Mouse (Mus musculus) heart, embryonic 10.5 days (tissue): ENCODE data around the gene Ttc9b. TPM values are rescaled to one million over a fixed set of nuclear protein-coding genes. Genes with fewer than 3 reads are reported as not detected.

Experiments used
- DNase-seq: peaks from one replicate; pipeline ENCODE4 v3.0.0-alpha.2; 2017; ENCODE audit warnings: low spot score
- H3K27ac ChIP-seq: fragments of 300-500 bp; sonication (generic); 2 replicates; pipeline ENCODE4 v1.5.1; 2016; ENCODE audit warnings: mild to moderate bottlenecking
- H3K27me3 ChIP-seq: fragments of 300-500 bp; sonication (generic); 2 replicates; pipeline ENCODE4 v1.6.1; 2016; ENCODE audit warnings: mild to moderate bottlenecking; ENCODE audit not compliant: poor library complexity, insufficient read depth, severe bottlenecking
- H3K36me3 ChIP-seq: fragments of 300-500 bp; sonication (generic); 2 replicates; pipeline ENCODE4 v1.6.1; 2016; ENCODE audit warnings: mild to moderate bottlenecking, moderate library complexity
- H3K4me1 ChIP-seq: fragments of 300-500 bp; sonication (generic); 2 replicates; pipeline ENCODE4 v1.6.1; 2016; ENCODE audit warnings: mild to moderate bottlenecking
- H3K4me3 ChIP-seq: fragments of 300-500 bp; sonication (generic); 2 replicates; pipeline ENCODE4 v1.5.1; 2016; ENCODE audit warnings: mild to moderate bottlenecking, moderate library complexity
- H3K9me3 ChIP-seq: fragments of 300-500 bp; sonication (generic); 2 replicates; pipeline ENCODE4 v1.6.1; 2016; ENCODE audit warnings: mild to moderate bottlenecking, moderate library complexity
- WGBS: fragments of 180-500 bp; shearing (Covaris S2); methylation state at CpG from one replicate; pipeline ENCODE4 v1.1.7; 2016; 5-methylcytosine and 5-hydroxymethylcytosine counted together
- polyA plus RNA-seq: library from polyadenylated mRNA; unstranded; fragments of >200 nt; fragmentation: Nextera tagmentation; extraction: Ambion mirVana; gene quantifications from 2 replicates; pipeline ENCODE4 v1.2.1, GENCODE M21; 2016

Gene Ttc9b
- polyA plus RNA-seq, 1 experiment from 2014 or later = not detected

DNA sequence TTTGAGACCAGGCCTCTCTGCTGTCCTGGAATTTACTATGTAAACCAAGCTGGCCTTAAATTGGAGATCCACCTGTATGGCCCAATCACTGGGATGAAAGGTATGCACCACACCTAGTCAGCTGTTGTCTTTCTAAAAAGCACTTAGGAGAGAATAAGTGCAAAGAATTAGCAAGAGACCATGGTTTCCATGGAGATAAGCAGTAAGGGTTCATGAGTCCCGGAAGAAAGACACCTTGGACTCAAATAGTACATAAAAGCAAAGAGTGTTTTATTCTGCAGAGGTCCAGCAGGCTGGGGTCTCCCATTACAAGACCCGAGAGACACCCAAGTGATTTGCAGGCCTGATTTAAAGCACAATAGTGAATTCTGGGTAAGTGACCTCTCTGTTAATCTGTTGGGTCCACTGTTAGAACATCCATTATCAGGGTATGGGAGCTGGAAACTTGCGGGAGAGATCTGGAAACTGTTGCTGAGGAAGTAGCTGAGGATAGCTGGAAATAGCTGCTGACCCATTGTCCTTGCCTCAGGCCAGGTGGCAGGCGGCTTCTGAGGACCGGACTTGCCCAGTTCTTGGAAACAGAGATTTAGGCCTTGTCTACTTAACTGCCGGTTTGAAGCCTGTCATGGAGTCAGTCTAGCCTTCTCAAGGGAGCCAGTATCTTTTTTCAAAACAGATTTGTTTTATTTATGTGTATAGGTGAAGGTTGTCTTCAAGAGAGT, 6.3 kb upstream of the Ttc9b start:
- H3K9me3 ChIP-seq = no peaks in the 10 kb centered on the region
- 73% methylated on average over 6 of the region's 6 CpGs for WGBS
- no peak overlapping the region for H3K27ac ChIP-seq
- H3K27me3 ChIP-seq = peaks cover 12% of the 10 kb centered on the region
- H3K36me3 ChIP-seq = no peaks in the 10 kb centered on the region
- no peak overlapping the region for H3K4me3 ChIP-seq
- H3K4me1 ChIP-seq = no peaks in the 10 kb centered on the region
- DNase-seq = no peak

- DNase-seq = no peak
- H3K27me3 ChIP-seq = peaks cover 34% of the 10 kb centered on the region
- 72% methylated on average over 11 of the region's 11 CpGs for WGBS
- H3K27ac ChIP-seq = no peak overlapping the region
- H3K4me1 ChIP-seq = peaks cover 8% of the 10 kb centered on the region
- no peaks in the 10 kb centered on the region for H3K36me3 ChIP-seq
- H3K4me3 ChIP-seq = no peak overlapping the region
- no peaks in the 10 kb centered on the region for H3K9me3 ChIP-seq
Observed at GRCm38 (mm10) chr7:27649723-27650122, 4.0 kb upstream of the Ttc9b start.

GRCm38 (mm10) chr7:27650949-27651348, 2.8 kb upstream of the Ttc9b start:
- Histone ChIP-seq H3K9me3 (no peaks in the 10 kb centered on the region), H3K4me3 (no peak overlapping the region), H3K27ac (no peak overlapping the region), H3K4me1 (peaks cover 8% of the 10 kb centered on the region), H3K27me3 (peaks cover 47% of the 10 kb centered on the region), H3K36me3 (no peaks in the 10 kb centered on the region)
- WGBS = 6% methylated on average over 10 of the region's 10 CpGs
- DNase-seq = no peak

- 58% methylated on average over 20 of the region's 20 CpGs for WGBS
- Histone ChIP-seq H3K4me3 (no peak overlapping the region), H3K4me1 (peaks cover 16% of the 10 kb centered on the region), H3K36me3 (peaks cover 4% of the 10 kb centered on the region; the same call in 1 of the 2 replicates), H3K9me3 (no peaks in the 10 kb centered on the region), H3K27me3 (peaks cover 85% of the 10 kb centered on the region), H3K27ac (no peak overlapping the region)
- no peak for DNase-seq
Observed at GRCm38 (mm10) chr7:27654607-27655276, 1.0 kb downstream of the Ttc9b start.

DNA sequence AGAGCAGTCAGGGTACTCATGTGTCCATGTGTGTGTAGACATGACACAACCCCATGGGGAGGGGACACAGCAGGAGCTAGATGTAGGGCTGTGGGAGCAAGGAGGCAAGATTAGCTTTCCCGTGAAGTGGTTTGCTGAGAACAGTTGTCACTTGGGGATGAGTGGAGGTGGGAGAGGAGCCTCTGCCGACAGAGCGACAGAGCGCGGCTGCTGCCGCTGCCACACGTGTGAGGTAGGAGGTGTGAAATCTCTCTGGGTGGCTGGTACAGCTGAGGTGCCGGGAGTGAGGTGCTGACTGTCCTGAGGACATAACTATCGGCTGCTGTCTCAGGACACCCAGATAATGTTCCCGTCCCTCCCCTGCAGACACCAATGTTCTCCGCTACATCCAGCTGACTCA, 1.8 kb downstream of the Ttc9b start:
- no peak for DNase-seq
- H3K27ac ChIP-seq = no peak overlapping the region
- 19% methylated on average over 11 of the region's 11 CpGs for WGBS
- H3K9me3 ChIP-seq = no peaks in the 10 kb centered on the region
- no peak overlapping the region for H3K4me3 ChIP-seq
- H3K4me1 ChIP-seq = peaks cover 16% of the 10 kb centered on the region
- H3K36me3 ChIP-seq = peaks cover 4% of the 10 kb centered on the region; the same call in 1 of the 2 replicates
- peaks cover 93% of the 10 kb centered on the region for H3K27me3 ChIP-seq

DNA sequence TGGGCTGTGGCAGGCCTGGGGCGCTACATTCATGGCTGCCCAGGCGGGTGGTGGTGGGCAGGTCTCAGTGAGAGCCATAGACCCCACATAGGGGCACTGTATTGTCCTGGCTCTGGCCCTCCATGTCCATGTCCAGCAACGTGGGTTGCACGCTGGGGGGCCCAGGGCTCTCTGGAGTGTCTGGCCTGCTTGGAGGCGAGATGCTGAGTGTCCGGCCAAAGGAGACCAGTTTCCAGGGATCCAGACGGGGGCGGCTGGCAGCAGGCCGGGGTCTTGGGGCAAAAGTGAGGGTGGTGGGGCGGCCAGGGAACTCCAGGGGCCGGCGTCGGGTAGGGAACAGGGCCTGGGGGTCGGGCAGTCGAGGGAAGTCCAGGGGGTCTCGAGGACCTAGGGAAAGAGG, 2.9 kb downstream of the Ttc9b start:
- Histone ChIP-seq H3K36me3 (peaks cover 4% of the 10 kb centered on the region; the same call in 1 of the 2 replicates), H3K4me3 (no peak overlapping the region), H3K4me1 (peaks cover 16% of the 10 kb centered on the region), H3K9me3 (no peaks in the 10 kb centered on the region), H3K27ac (no peak overlapping the region), H3K27me3 (peaks cover 99% of the 10 kb centered on the region)
- WGBS = 81% methylated on average over 16 of the region's 16 CpGs
- peak; percentile 68 for DNase-seq

DNA sequence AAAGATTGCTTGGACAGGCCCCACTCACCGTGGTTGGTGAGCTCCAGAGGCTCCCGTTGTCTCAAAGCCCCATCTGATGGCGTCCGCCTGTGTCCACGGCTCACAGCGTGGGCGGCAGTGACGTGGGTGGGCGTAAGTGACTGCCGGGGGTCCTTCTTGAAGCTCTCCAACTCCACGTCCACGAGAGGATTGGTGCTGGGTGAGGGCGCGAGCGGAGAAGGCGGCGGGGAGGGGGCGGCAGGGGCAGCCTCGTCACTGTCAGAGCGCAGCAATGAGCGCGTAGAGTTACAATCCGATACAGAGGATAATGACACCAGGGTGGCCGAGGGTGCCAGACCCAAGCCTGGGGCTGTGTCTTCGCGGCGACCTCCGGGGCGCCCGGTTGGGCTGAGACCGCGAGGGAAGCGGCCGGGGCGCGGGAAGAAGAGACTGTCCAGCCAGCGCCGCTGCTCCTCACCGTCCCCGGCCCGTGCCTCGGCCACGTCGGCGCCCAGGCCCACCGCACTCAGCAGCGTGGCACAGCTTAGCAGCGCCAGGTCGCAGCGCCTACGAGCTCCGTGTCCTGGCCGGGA, 4.2 kb downstream of the Ttc9b start:
- peaks cover 4% of the 10 kb centered on the region; the same call in 1 of the 2 replicates for H3K36me3 ChIP-seq
- H3K4me1 ChIP-seq = peaks cover 16% of the 10 kb centered on the region
- DNase-seq = no peak
- no peak overlapping the region for H3K27ac ChIP-seq
- WGBS = 13% methylated on average over 53 of the region's 53 CpGs
- H3K27me3 ChIP-seq = peaks cover 97% of the 10 kb centered on the region
- no peaks in the 10 kb centered on the region for H3K9me3 ChIP-seq
- peak overlapping the region; percentile 36 for H3K4me3 ChIP-seq

GRCm38 (mm10) chr7:27658712-27659663, 5.3 kb downstream of the Ttc9b start:
- H3K4me1 ChIP-seq = peaks cover 11% of the 10 kb centered on the region
- no peak for DNase-seq
- H3K9me3 ChIP-seq = no peaks in the 10 kb centered on the region
- H3K27me3 ChIP-seq = peaks cover 95% of the 10 kb centered on the region
- H3K36me3 ChIP-seq = peaks cover 4% of the 10 kb centered on the region; the same call in 1 of the 2 replicates
- no peak overlapping the region for H3K27ac ChIP-seq
- H3K4me3 ChIP-seq = no peak overlapping the region; the same call in 1 of the 2 replicates
- 35% methylated on average over 14 of the region's 14 CpGs for WGBS

GRCm38 (mm10) chr7:27662038-27662437, 8.3 kb downstream of the Ttc9b start:
- Histone ChIP-seq H3K9me3 (no peaks in the 10 kb centered on the region), H3K36me3 (no peaks in the 10 kb centered on the region), H3K4me3 (no peak overlapping the region), H3K27me3 (peaks cover 91% of the 10 kb centered on the region), H3K4me1 (peaks cover 8% of the 10 kb centered on the region), H3K27ac (no peak overlapping the region)
- WGBS = 77% methylated on average over 4 of the region's 4 CpGs
- no peak for DNase-seq

DNA sequence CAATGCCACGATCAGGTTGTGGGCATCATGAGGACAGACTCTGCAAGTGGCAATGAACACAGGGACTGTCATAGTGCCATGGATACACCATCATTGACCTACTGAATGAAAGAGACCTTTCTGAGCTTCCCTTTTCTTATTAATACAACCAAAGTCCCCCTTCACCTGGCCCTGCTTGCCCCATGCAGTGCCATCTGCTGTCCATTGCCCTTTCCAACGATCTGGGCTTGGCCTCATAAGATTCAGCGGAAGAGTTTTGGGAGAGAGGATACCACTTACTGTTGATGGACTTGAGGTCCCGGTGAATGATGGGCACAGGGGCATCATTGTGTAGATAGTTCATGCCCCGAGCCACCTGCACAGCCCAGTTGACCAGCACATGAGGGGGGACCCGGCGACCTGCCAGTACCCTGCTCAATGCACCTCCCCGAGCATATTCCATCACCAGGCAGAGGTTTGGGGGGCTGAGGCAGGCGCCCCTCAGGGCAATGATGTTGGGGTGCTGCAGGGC, 19.4 kb downstream of the Ttc9b start:
- Histone ChIP-seq H3K4me3 (peak overlapping the region; percentile 96), H3K4me1 (peaks cover 22% of the 10 kb centered on the region), H3K9me3 (no peaks in the 10 kb centered on the region), H3K36me3 (peaks cover 12% of the 10 kb centered on the region), H3K27ac (peak overlapping the region; percentile 92), H3K27me3 (0 out of 2 replicates have a peak, but pooled peaks cover 5% of the 10 kb centered on the region)
- DNase-seq = no peak
- 59% methylated on average over 9 of the region's 9 CpGs for WGBS

- no peak for DNase-seq
- peak overlapping the region; percentile 92 for H3K27ac ChIP-seq
- H3K36me3 ChIP-seq = peaks cover 9% of the 10 kb centered on the region; the same call in 1 of the 2 replicates
- peaks cover 22% of the 10 kb centered on the region for H3K4me1 ChIP-seq
- H3K4me3 ChIP-seq = peak overlapping the region; percentile 96
- WGBS = 2% methylated on average over 48 of the region's 52 CpGs
- H3K27me3 ChIP-seq = 0 out of 2 replicates have a peak, but pooled peaks cover 5% of the 10 kb centered on the region
- no peaks in the 10 kb centered on the region for H3K9me3 ChIP-seq
Observed at GRCm38 (mm10) chr7:27673575-27674131, 19.9 kb downstream of the Ttc9b start.

DNA sequence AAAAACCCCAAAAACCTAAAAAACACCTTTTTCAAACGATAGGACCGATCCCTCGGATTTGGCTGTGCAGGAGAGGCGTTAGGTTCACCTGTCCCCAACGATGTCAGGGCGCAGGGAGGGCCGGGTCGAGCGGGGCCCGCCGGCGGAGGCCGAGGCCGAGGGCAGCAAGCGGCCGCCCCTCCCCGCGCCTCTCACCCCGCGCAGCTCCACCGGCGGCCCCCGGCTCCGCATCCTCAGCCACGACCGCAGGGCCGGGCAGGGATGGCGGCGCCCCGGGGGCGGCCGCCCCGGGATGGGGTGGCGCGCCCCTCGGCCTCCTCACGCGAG, 20.4 kb downstream of the Ttc9b start:
- peaks cover 22% of the 10 kb centered on the region for H3K4me1 ChIP-seq
- H3K27ac ChIP-seq = peak overlapping the region; percentile 92
- under 1% methylated on average over 38 of the region's 38 CpGs for WGBS
- H3K9me3 ChIP-seq = no peaks in the 10 kb centered on the region
- peak overlapping the region; percentile 96 for H3K4me3 ChIP-seq
- peaks cover 9% of the 10 kb centered on the region; the same call in 1 of the 2 replicates for H3K36me3 ChIP-seq
- H3K27me3 ChIP-seq = 0 out of 2 replicates have a peak, but pooled peaks cover 5% of the 10 kb centered on the region
- DNase-seq = no peak
